Mouse (Mus musculus) myocyte (in vitro differentiated cells): Measurements from ENCODE around the gene Pdlim7. TPM values are rescaled to one million over a fixed set of nuclear protein-coding genes. Genes with fewer than 3 reads are reported as not detected.

Source experiments
- H3K27me3 ChIP-seq: one replicate; pipeline ENCODE4 v1.6.1; 2011; ENCODE audit not compliant: control insufficient read depth, insufficient read depth, insufficient read length
- H3K36me3 ChIP-seq: one replicate; pipeline ENCODE4 v1.6.1; 2011; ENCODE audit not compliant: control insufficient read depth, insufficient read depth
- H3K4me2 ChIP-seq: one replicate; pipeline ENCODE4 v1.6.1; 2011; ENCODE audit warnings: low read depth, control low read depth
- H3K4me3 ChIP-seq: one replicate; pipeline ENCODE4 v1.5.1; 2011; ENCODE audit warnings: mild to moderate bottlenecking, control low read depth, moderate library complexity
- H3K79me2 ChIP-seq: one replicate; pipeline ENCODE4 v1.6.1; 2011; ENCODE audit not compliant: control insufficient read depth, insufficient read depth
- H3ac ChIP-seq: one replicate; pipeline ENCODE4 v1.6.1; 2011; ENCODE audit not compliant: control insufficient read depth, insufficient read length
- CEBPB ChIP-seq: IDR thresholded peaks from 2 replicates; pipeline ENCODE4 v1.6.1; 2011; ENCODE audit warnings: mild to moderate bottlenecking, moderate library complexity; ENCODE audit not compliant: poor library complexity, insufficient read depth, severe bottlenecking
- E2F4 ChIP-seq: IDR thresholded peaks from one replicate; pipeline ENCODE4 v1.6.1; 2011; ENCODE audit warnings: mild to moderate bottlenecking, control low read depth, moderate library complexity; ENCODE audit not compliant: insufficient read depth
- MAX ChIP-seq: IDR thresholded peaks from one replicate; pipeline ENCODE4 v1.6.1; 2011; ENCODE audit warnings: low read depth, mild to moderate bottlenecking, control low read depth
- MYOD1 ChIP-seq, 3 experiments: IDR thresholded peaks; one replicate each; pipeline ENCODE4 v1.6.1; 2011; ENCODE audit warnings: control low read depth in 2 of 3, low read depth in 2 of 3, mild to moderate bottlenecking in 2 of 3, moderate library complexity in 1 of 3; ENCODE audit not compliant: insufficient read length in 2 of 3, control insufficient read depth in 1 of 3
- MYOG ChIP-seq, 3 experiments: IDR thresholded peaks; one replicate each; pipeline ENCODE4 v1.6.1; 2011; ENCODE audit warnings: control low read depth in 2 of 3, low read depth in 2 of 3, mild to moderate bottlenecking in 2 of 3; ENCODE audit not compliant: insufficient read length in 2 of 3, control insufficient read depth in 1 of 3, insufficient read depth in 1 of 3
- POLR2A ChIP-seq: IDR thresholded peaks from one replicate; pipeline ENCODE4 v1.6.1; 2011; ENCODE audit warnings: low read depth, mild to moderate bottlenecking, control low read depth, moderate library complexity; ENCODE audit not compliant: insufficient read length
- POLR2AphosphoS2 ChIP-seq: IDR thresholded peaks from one replicate; pipeline ENCODE4 v1.6.1; 2011; ENCODE audit warnings: low read depth, control low read depth; ENCODE audit not compliant: insufficient read length
- REST ChIP-seq: IDR thresholded peaks from one replicate; pipeline ENCODE4 v1.6.1; 2011; ENCODE audit warnings: mild to moderate bottlenecking, control low read depth, moderate library complexity; ENCODE audit not compliant: insufficient read depth, insufficient read length
- SRF ChIP-seq: IDR thresholded peaks from one replicate; pipeline ENCODE4 v1.6.1; 2011; ENCODE audit warnings: low read depth; ENCODE audit not compliant: control insufficient read depth, insufficient read length
- TCF12 ChIP-seq: IDR thresholded peaks from one replicate; pipeline ENCODE4 v1.6.1; 2011; ENCODE audit warnings: mild to moderate bottlenecking, control low read depth; ENCODE audit not compliant: poor library complexity, insufficient read depth, severe bottlenecking
- TCF3 ChIP-seq: IDR thresholded peaks from one replicate; pipeline ENCODE4 v1.6.1; 2011; ENCODE audit warnings: low read depth, control low read depth; ENCODE audit not compliant: insufficient read length
- USF1 ChIP-seq: IDR thresholded peaks from one replicate; pipeline ENCODE4 v1.6.1; 2011; ENCODE audit warnings: low read depth, mild to moderate bottlenecking, control low read depth, moderate library complexity
- polyA plus RNA-seq: library from polyadenylated mRNA; unstranded; fragments of >200 nt; fragmentation: generic; extraction: Trizol; gene quantifications from one replicate; pipeline ENCODE4 v1.2.1, GENCODE M21; 2012; ENCODE audit warnings: missing spikeins

Pdlim7 gene
- polyA plus RNA-seq, 1 experiment: 553 TPM

DNA sequence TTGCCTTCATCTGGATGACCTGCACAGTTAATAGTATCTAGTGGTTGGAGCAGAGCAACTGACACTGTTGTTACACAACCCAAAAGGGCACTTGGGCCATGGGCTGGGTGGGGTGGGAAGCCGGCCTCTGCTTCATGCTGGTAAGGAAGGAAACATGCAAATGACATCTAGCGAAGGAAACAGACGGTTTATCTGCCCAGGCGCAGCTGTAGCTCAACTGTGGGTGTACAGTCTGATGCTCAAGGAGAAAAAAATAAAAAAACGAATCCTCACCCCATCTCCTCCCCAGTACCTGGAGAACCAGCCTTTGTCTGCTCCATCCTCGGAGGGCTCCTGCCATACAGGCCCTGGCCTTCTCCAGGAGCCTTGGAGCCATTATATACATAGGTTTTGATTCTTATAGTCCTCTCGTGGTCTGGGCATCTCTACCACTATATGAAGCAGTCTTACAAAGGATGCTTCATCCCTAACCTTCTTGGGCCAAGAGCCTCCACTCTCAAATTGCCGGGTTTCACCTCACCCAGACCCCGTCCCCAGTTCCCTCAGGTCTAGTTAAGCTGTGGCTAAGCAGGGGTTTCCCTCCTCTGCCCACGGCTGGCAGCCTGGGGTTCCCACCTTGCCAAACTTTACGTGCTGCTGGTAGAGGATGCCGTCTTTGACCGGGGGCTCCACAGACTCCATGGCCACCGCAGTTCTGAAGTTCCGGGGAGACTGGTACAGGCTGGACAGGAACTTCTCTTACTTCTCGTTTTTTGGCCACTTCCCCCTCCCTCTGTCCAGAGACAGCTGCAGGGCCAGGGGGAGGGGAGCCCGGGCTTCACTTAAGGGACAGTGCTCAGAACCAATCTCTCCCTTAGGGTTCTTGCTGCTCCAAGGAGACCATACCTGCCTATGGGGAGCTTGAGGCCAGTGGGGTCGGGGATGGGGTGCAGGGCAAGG, 14.6 kb upstream of the Pdlim7 start:
- no peaks in the 10 kb centered on the region for H3K27me3 ChIP-seq
- no peak overlapping the region for H3K4me2 ChIP-seq
- H3K79me2 ChIP-seq: no peaks in the 10 kb centered on the region
- TF ChIP-seq MYOG (IDR thresholded peaks at IDR 0.05; ENCODE audit: control insufficient read depth in 1 of 3, insufficient read depth in 1 of 3, insufficient read length in 2 of 3, low read depth in 2 of 3) (peak in 1 of 3 experiments; percentile 45), USF1 (no peak)
- H3K36me3 ChIP-seq: no peaks in the 10 kb centered on the region
- H3ac ChIP-seq: no peak overlapping the region
- no peak overlapping the region for H3K4me3 ChIP-seq

DNA sequence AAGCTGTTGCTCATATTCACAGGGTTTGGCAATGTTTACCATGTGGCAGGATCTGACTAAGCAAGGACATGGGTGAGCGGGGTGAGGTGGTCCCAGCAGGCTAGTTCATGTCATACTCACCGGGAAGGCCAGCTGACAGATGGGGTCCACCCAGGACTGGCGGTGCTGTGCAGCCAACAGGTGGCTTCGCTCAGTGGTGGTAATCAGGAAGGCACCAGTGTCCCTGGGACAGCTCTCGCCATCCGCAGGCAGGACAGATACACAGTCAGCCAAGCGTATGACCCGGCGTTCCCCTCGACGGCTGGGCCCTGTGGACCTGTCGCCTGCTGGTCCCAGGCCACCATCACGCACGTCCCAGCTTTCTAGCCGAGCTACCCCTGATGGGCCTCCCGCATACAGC, 13.7 kb upstream of the Pdlim7 start:
- TF ChIP-seq MYOG (IDR thresholded peaks at IDR 0.05; ENCODE audit: control insufficient read depth in 1 of 3, insufficient read depth in 1 of 3, insufficient read length in 2 of 3, low read depth in 2 of 3) (peak in 1 of 3 experiments; percentile 47), TCF12 (no peak), MAX (no peak), TCF3 (no peak), REST (no peak), SRF (no peak)
- Histone ChIP-seq H3K4me3 (no peak overlapping the region), H3K79me2 (no peaks in the 10 kb centered on the region), H3ac (no peak overlapping the region), H3K27me3 (no peaks in the 10 kb centered on the region), H3K36me3 (no peaks in the 10 kb centered on the region), H3K4me2 (no peak overlapping the region)

DNA sequence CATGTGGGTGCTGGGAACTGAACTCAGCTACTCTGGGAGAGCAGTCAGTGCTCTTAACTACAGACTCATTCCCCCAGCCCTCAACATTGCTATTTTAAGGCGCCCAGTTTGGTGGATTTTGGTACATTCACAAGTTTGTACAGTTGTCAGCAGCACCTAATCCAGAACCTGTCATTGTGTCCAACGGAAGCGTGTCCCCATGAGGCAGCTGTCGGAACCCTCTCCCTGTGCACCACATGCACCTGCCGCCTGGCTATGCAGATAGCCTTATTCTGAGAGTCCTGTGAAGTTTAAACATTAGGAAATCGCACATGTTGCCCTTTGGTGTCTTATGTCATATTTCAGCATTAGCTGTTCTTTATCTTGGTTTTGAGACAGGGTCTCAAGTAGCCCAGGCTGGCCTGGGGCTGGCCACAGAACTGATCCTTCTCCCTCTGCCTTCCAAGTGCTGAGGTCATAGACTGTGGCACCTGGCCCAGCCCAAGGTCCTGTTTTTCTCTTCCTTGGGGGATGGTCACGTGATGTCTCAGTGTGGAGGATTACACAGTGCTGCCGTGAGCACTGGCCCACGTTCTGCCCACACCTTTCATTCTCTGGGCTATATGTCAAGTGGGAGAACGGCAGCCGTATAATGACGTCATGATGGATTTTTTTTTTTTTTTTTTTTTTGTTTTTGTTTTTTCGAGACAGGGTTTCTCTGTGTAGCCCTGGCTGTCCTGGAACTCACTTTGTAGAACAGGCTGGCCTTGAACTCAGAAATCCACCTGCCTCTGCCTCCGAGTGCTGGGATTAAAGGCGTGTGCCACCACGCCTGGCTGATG, 12.5 kb upstream of the Pdlim7 start:
- Histone ChIP-seq H3K79me2 (no peaks in the 10 kb centered on the region), H3K4me3 (no peak overlapping the region), H3K36me3 (no peaks in the 10 kb centered on the region), H3K27me3 (no peaks in the 10 kb centered on the region), H3ac (no peak overlapping the region), H3K4me2 (no peak overlapping the region)
- peak in 2 of 3 experiments; percentile 86 to 91 for TF ChIP-seq MYOD1 (IDR thresholded peaks at IDR 0.05; ENCODE audit: control insufficient read depth in 1 of 3, insufficient read length in 2 of 3, low read depth in 2 of 3)
- TF ChIP-seq REST: no peak
- peak; percentile 66 for TF ChIP-seq TCF12
- peak; percentile 91 for TF ChIP-seq TCF3
- TF ChIP-seq MYOG (IDR thresholded peaks at IDR 0.05; ENCODE audit: control insufficient read depth in 1 of 3, insufficient read depth in 1 of 3, insufficient read length in 2 of 3, low read depth in 2 of 3): peak; percentile 28 to 94 (median 93)
- peak; percentile 18 for TF ChIP-seq USF1

DNA sequence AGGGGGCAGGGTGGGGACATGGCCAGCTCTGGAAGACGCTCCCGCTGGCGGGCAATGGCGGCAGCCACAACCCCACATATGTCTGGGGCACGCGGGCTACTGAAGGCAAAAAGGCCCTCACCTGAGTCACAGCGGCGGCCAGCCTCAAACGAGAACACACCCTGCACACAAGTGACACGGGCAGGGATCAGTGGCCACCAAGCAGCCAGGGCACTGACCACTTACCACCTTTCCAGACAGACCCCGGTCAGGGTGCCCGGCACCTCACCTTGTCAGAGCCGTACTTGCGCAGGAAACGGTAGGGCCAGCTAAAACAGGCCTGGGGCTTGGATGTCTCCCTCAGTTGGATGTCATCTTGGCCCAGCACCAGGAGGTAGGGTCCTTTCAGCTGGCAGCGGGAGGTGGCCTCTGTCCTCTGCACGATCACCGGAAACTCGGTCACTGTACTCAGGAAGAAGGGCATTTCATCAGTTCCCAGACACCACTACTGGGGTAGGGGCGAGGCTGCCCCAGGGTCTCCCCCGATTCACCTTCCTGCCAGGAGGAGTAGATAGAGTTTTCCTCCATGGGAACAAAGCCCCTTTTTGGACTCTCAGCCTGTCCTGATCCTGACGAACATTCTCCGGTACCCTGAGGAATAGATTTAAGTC, 10.6 kb upstream of the Pdlim7 start:
- no peak overlapping the region for H3ac ChIP-seq
- TF ChIP-seq POLR2AphosphoS2: no peak
- no peak for TF ChIP-seq MYOD1 (IDR thresholded peaks at IDR 0.05; ENCODE audit: control insufficient read depth in 1 of 3, insufficient read length in 2 of 3, low read depth in 2 of 3)
- TF ChIP-seq MYOG (IDR thresholded peaks at IDR 0.05; ENCODE audit: control insufficient read depth in 1 of 3, insufficient read depth in 1 of 3, insufficient read length in 2 of 3, low read depth in 2 of 3): no peak
- no peak for TF ChIP-seq SRF
- TF ChIP-seq POLR2A: no peak
- TF ChIP-seq USF1: no peak
- TF ChIP-seq TCF12: no peak
- no peak for TF ChIP-seq REST
- no peak for TF ChIP-seq TCF3
- TF ChIP-seq CEBPB: no peak
- no peak for TF ChIP-seq E2F4
- TF ChIP-seq MAX: no peak

DNA sequence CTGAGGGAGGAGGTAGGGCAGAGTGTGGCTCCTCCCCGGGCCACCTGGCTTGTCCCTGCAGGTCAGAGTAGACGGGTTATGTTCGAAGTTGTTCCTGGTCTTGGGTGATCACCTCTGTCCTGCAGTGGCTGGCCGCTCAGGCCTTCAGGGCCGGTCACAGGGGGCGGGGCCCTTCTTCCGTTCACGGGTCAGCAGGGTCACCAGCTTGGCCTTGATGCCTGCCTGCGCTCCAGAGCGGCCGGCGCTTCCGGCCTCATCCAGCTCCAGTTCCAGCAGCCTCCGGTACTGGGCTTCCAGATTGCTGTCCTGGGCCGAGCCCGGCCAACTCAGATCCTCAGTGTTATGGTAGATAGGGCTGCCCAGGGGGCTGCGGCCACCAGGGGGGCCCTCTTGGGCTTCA, 9.8 kb upstream of the Pdlim7 start:
- TF ChIP-seq POLR2AphosphoS2 (no peak), TCF12 (no peak)
- no peak overlapping the region for H3ac ChIP-seq
- H3K36me3 ChIP-seq: no peaks in the 10 kb centered on the region

More for the DNA sequence above, 10.6 kb upstream of the Pdlim7 start:
- Histone ChIP-seq H3K4me2 (no peak overlapping the region), H3K79me2 (no peaks in the 10 kb centered on the region), H3K4me3 (no peak overlapping the region), H3K27me3 (no peaks in the 10 kb centered on the region), H3K36me3 (no peaks in the 10 kb centered on the region)

More for the DNA sequence above, 9.8 kb upstream of the Pdlim7 start:
- Histone ChIP-seq H3K79me2 (no peaks in the 10 kb centered on the region), H3K4me2 (no peak overlapping the region), H3K4me3 (no peak overlapping the region), H3K27me3 (no peaks in the 10 kb centered on the region)
